Mouse (Mus musculus): ENCODE data around the gene Trak2. TPM values are rescaled to one million over a fixed set of nuclear protein-coding genes. Genes with fewer than 3 reads are reported as not detected.
A peak's percentile ranks its signal among the peaks of the same experiment; 100 is the strongest.

The Trak2 gene
- total and polyA plus RNA-seq, 3 experiments = 11.4 to 107 (median 15.5) TPM

DNA sequence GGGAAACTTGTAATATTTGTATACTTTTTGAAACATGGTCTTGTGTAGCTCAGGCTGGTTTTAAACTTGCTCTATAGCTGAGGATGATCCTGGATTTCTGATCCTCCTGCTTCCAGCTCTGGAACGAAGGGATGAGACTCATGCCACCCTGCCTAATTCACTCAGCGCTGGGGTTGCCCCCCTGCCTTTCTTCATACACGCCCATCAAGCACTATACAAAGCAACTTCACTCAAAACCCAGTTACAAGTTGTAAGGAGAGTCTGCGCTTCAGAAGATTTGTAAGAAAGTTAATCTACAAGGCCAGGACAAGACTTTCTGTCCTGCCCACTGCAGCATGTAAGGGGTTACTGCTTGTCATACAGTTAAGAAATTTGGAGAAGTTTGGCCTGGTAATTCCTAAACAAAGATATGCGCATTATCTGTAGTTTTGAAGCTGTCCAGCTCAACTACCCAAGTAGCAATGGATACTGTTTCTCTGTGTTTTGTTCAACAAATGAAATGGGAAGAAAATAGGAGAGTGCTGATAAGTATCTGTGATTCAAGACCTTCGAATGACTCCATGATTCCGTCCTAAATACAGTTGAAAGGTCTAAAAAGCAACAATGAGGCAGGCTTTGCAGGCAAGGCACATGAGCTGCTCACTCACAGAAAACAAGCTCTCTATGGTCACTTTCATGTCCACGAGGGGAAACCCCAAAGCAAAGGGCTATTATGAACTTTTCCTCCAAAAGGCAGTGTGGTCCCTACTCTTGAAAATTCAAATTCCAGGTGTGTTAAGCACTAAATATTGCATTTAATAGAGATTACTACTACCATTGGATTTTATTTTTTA lies 18.4 kb downstream of the Trak2 start (continued):
- TF ChIP-seq TCF12 (IDR thresholded peaks at IDR 0.05; ENCODE audit: low read depth, low read length) (peak; percentile 47; the same call in 1 of the 2 replicates), BHLHE40 (IDR thresholded peaks at IDR 0.05; ENCODE audit: borderline replicate concordance, low read depth, low read length) (no peak), GABPA (IDR thresholded peaks at IDR 0.05; ENCODE audit: low read depth, low read length) (no peak)

DNA sequence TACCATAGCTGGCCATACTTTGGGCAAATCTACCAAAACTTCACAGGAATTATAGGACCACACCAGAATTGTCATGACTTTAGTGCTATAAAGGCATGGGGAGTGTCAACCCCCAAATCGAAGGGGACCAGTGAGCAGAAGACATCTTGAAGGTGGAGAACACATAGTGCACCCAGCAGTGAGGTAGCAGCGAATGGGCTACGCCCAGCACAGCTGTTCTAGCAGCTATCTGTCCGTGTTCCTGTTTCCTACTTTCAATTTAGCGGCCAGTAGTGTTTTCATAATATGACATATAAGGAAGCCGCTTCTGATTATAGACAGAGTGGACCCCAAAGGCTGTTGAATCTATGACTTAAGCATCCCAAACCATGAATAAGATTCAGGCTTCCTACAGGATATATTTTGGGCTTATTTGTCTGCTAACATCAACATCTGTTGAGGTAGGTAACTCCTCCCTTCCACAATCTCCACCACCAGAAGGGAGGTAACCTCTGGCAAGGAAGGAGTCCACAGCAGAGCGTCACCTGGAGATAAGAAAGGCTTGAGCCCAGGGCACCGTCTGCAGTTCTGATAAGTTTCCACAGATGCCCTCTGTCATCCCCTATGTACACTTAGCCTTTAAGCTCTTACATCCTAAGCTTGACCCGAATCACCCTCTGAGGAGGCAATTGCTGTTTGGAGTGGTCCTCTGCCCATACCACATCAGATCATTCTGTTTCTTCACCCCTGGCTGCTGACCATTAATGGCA lies 19.4 kb downstream of the Trak2 start:
- peak overlapping the region; percentile 75 for H3K27ac ChIP-seq (ENCODE audit: control insufficient read depth, low read depth, low read length)
- peak overlapping the region; percentile 15 for H3K9ac ChIP-seq (ENCODE audit: control insufficient read depth, low read depth, low read length, poor library complexity, severe bottlenecking)
- TF ChIP-seq UBTF (IDR thresholded peaks at IDR 0.05; ENCODE audit: borderline replicate concordance, insufficient read depth, low read depth, low read length) (no peak), ETS1 (IDR thresholded peaks at IDR 0.05; ENCODE audit: low read depth, low read length) (peak; percentile 96), SIN3A (IDR thresholded peaks at IDR 0.05; ENCODE audit: low read length) (peak; percentile 98), EP300 (IDR thresholded peaks at IDR 0.05; ENCODE audit: low read depth in 1 of 2, low read length in 2 of 2) (peak; percentile 83 to 90), TCF12 (IDR thresholded peaks at IDR 0.05; ENCODE audit: low read depth, low read length) (peak; percentile 91), TAL1 (IDR thresholded peaks at IDR 0.05; ENCODE audit: low read length) (peak; percentile 93), MXI1 (IDR thresholded peaks at IDR 0.05; ENCODE audit: low read depth, low read length) (peak; percentile 62; the same call in 1 of the 2 replicates), ELF1 (IDR thresholded peaks at IDR 0.05; ENCODE audit: low read depth, low read length) (peak; percentile 51; the same call in 1 of the 2 replicates), MAZ (IDR thresholded peaks at IDR 0.05; ENCODE audit: low read depth, low read length) (no peak), GATA1 (IDR thresholded peaks at IDR 0.05; ENCODE audit: low read depth, low read length) (peak; percentile 90), ZMIZ1 (IDR thresholded peaks at IDR 0.05; ENCODE audit: low read depth, low read length) (0 out of 2 replicates have a peak, but pooled peaks have one; percentile 8), TBP (IDR thresholded peaks at IDR 0.05; ENCODE audit: low read depth, low read length) (no peak), MAX (IDR thresholded peaks at IDR 0.05; ENCODE audit: low read length) (0 out of 2 replicates have a peak, but pooled peaks have one; percentile 26), POLR2AphosphoS5 (IDR thresholded peaks at IDR 0.05; ENCODE audit: borderline replicate concordance, low read depth, low read length) (no peak)
- H3K27me3 ChIP-seq (ENCODE audit: control insufficient read depth in 1 of 2, insufficient read depth in 2 of 2, low read length in 2 of 2) = no peaks in the 10 kb centered on the region
- H3K4me3 ChIP-seq (ENCODE audit: control insufficient read depth in 1 of 2, insufficient read depth in 1 of 2, low read depth in 2 of 2, low read length in 2 of 2) = peak overlapping the region; percentile 25 to 30
- peaks cover 0 to 32% of the 10 kb centered on the region in 2 experiments; a peak in 2 of 4 replicates for H3K36me3 ChIP-seq (ENCODE audit: control insufficient read depth in 1 of 2, insufficient read depth in 2 of 2, low read length in 2 of 2)
- H3K9me3 ChIP-seq (replicated peaks; ENCODE audit: insufficient read depth, low read length) = no peaks in the 10 kb centered on the region
- peak; percentile 85 for DNase-seq (ENCODE audit: low read depth, low spot score)
- H3K79me2 ChIP-seq (ENCODE audit: control insufficient read depth, insufficient read depth, low read length, poor library complexity) = peaks cover 27% of the 10 kb centered on the region
- H3K4me1 ChIP-seq (ENCODE audit: control insufficient read depth in 1 of 2, insufficient read depth in 2 of 2, low read length in 2 of 2) = peaks cover 18 to 23% of the 10 kb centered on the region in 2 experiments

Data from MEL (cell line).